Mouse (Mus musculus): ENCODE measurements around the gene Cdk11b. TPM values are rescaled to one million over a fixed set of nuclear protein-coding genes. Genes with fewer than 3 reads are reported as not detected.

Gene Cdk11b
- polyA plus RNA-seq, 1 experiment, result 113 TPM

DNA sequence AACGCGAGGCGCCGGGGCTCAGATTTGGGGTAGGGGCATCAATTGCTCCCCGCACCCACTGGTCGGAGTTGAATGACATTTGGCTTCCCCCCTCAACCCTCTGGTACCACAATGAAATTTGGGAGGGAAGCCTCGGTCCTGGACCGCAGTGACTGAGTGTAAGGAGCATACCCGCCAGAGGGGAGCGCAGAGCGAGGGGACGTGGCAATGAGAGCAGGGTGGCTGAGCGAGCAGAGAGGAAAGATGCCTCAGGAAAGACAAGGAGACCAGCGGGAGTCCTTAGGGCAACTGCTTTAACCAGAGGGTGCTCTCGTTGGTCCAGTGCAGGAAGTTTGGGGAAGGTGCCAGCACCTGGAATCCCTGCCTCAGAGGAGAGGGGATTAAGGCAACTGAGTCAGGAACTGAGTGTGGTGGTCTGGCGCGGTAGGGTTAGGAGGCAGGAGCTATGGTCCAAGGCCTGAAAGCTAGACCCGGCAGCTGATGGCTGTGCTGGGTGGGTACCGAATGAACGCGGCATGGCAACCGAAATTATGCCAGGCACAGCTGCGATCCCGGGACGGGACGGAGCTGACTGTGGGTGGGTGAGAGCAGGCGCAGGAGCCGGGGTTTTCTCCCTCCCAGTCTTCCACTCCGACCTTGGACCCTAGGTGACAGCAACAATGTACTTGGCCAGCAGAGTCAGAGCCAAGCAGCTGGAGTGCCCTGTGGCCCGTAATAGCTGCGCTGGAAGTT lies 29.0 kb downstream of the Cdk11b start:
- H3K4me1 ChIP-seq (ENCODE audit: control insufficient read depth, insufficient read depth, low read length), result peaks cover 5% of the 10 kb centered on the region
- TF ChIP-seq CTCF (IDR thresholded peaks at IDR 0.05; ENCODE audit: low read depth, low read length), result no peak
- TF ChIP-seq POLR2A (IDR thresholded peaks at IDR 0.05; ENCODE audit: insufficient read depth, low read length), result no peak
- no peak for TF ChIP-seq EP300 (IDR thresholded peaks at IDR 0.05; ENCODE audit: insufficient read depth, low read depth, low read length)
- H3K4me3 ChIP-seq (ENCODE audit: low read depth, low read length), result peak overlapping the region; percentile 65
- peak overlapping the region; percentile 79 for H3K9ac ChIP-seq (ENCODE audit: low read depth, poor library complexity, severe bottlenecking)
- H3K27me3 ChIP-seq (ENCODE audit: control insufficient read depth, insufficient read depth, low read length, poor library complexity, severe bottlenecking), result no peaks in the 10 kb centered on the region
- no peaks in the 10 kb centered on the region for H3K9me3 ChIP-seq (replicated peaks; ENCODE audit: control insufficient read depth, insufficient read depth, low read length, poor library complexity, severe bottlenecking)
- H3K36me3 ChIP-seq (ENCODE audit: control insufficient read depth, insufficient read depth, low read length, poor library complexity, severe bottlenecking), result peaks cover 13% of the 10 kb centered on the region
- H3K27ac ChIP-seq (ENCODE audit: insufficient read depth, low read length), result 0 out of 2 replicates have a peak overlapping the region, but pooled peaks have one; percentile 4

DNA sequence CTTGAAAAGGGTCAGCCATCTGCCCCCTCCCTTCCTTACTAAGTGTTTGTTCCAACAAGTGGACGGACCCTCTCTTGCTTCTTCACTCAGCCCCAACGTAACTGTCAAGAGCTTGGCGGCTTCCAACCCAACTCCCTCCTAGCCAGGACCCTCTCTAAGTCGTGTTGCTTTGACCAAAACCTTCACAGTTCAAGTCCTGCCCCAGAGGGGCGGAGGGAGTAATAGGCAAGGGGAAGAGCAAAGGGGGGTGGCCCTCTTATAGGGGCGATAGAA lies 29.5 kb downstream of the Cdk11b start:
- TF ChIP-seq EP300 (IDR thresholded peaks at IDR 0.05; ENCODE audit: insufficient read depth, low read depth, low read length) (no peak), POLR2A (IDR thresholded peaks at IDR 0.05; ENCODE audit: insufficient read depth, low read length) (no peak), CTCF (IDR thresholded peaks at IDR 0.05; ENCODE audit: low read depth, low read length) (no peak)
- H3K4me1 ChIP-seq (ENCODE audit: control insufficient read depth, insufficient read depth, low read length), result peaks cover 5% of the 10 kb centered on the region
- H3K36me3 ChIP-seq (ENCODE audit: control insufficient read depth, insufficient read depth, low read length, poor library complexity, severe bottlenecking), result peaks cover 8% of the 10 kb centered on the region
- no peaks in the 10 kb centered on the region for H3K9me3 ChIP-seq (replicated peaks; ENCODE audit: control insufficient read depth, insufficient read depth, low read length, poor library complexity, severe bottlenecking)
- 0 out of 2 replicates have a peak overlapping the region, but pooled peaks have one; percentile 4 for H3K27ac ChIP-seq (ENCODE audit: insufficient read depth, low read length)
- H3K27me3 ChIP-seq (ENCODE audit: control insufficient read depth, insufficient read depth, low read length, poor library complexity, severe bottlenecking), result no peaks in the 10 kb centered on the region
- H3K4me3 ChIP-seq (ENCODE audit: low read depth, low read length), result peak overlapping the region; percentile 65
- H3K9ac ChIP-seq (ENCODE audit: low read depth, poor library complexity, severe bottlenecking), result peak overlapping the region; percentile 79

DNA sequence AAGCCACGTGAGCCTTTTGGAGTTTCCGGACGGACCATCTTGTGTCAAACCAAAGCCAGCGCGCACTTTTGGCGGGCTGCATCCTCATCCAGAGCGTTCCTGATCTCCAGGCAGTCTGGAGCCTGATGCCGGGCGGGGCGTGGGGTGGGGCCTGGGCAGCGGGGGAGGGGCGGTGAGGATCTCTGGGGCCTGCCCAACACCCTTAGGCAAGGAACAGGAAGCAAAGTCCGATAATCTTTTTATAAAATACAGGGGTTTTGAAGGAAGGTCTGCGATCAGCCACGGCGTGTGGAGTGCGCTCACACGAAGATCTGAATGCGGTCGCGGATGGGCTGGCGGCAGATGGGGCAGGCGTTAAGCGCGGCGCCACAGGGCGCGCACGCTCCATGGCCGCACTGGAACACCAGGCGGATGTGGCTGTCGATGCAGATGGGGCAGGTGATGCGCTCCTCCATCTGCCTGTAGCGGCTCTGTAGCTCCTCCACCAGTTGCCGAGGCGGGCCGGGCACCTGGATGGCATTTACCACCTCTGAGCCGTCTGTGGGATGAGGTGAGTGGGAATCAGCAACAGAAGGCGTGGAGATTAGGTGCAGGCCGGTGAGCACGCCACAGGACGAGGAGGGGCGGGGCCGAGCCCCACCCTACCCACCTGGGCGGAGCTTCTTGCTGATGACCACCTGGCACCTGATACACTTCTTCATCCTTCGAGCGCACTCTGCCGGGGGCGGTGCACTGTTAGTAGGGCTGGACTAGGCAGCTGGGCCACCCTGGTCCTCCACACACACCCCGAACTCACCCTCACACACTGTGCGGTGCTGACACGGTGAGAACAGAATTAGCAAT lies 30.0 kb downstream of the Cdk11b start:
- no peaks in the 10 kb centered on the region for H3K27me3 ChIP-seq (ENCODE audit: control insufficient read depth, insufficient read depth, low read length, poor library complexity, severe bottlenecking)
- no peak for TF ChIP-seq EP300 (IDR thresholded peaks at IDR 0.05; ENCODE audit: insufficient read depth, low read depth, low read length)
- peak; percentile 22 for TF ChIP-seq POLR2A (IDR thresholded peaks at IDR 0.05; ENCODE audit: insufficient read depth, low read length)
- no peak for TF ChIP-seq CTCF (IDR thresholded peaks at IDR 0.05; ENCODE audit: low read depth, low read length)
- no peaks in the 10 kb centered on the region for H3K9me3 ChIP-seq (replicated peaks; ENCODE audit: control insufficient read depth, insufficient read depth, low read length, poor library complexity, severe bottlenecking)
- H3K4me3 ChIP-seq (ENCODE audit: low read depth, low read length), result peak overlapping the region; percentile 65
- H3K36me3 ChIP-seq (ENCODE audit: control insufficient read depth, insufficient read depth, low read length, poor library complexity, severe bottlenecking), result peaks cover 2% of the 10 kb centered on the region; the same call in 1 of the 2 replicates
- H3K4me1 ChIP-seq (ENCODE audit: control insufficient read depth, insufficient read depth, low read length), result peaks cover 5% of the 10 kb centered on the region
- peak overlapping the region; percentile 0; the same call in 1 of the 2 replicates for H3K27ac ChIP-seq (ENCODE audit: insufficient read depth, low read length)
- peak overlapping the region; percentile 79 for H3K9ac ChIP-seq (ENCODE audit: low read depth, poor library complexity, severe bottlenecking)

DNA sequence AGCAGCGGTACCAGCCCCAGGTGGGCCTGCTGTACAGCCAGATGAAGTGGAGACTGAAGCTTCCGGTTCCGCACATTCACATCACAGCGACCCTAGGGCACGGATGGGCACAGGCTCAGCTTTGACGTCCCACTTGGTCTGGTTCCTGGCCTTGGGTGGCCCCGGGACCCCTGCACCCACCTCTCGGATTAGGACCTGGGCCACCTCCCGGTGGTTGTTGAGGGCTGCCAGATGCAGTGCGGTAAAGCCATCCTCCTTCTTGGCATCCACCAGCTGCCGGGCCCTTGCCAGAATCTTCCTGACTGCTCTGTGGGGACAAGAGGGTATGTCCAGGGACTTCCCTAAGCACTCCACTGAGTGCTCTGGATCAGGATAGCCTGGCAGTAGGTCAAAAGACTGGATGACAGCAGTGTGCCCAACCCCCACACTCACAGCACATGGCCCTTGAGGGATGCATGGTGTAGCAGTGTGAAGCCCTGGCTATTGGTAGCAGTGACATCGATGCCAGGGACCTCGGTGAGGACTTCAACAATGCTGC lies 31.6 kb downstream of the Cdk11b start:
- H3K4me3 ChIP-seq (ENCODE audit: low read depth, low read length), result no peak overlapping the region
- TF ChIP-seq POLR2A (IDR thresholded peaks at IDR 0.05; ENCODE audit: insufficient read depth, low read length) (no peak), EP300 (IDR thresholded peaks at IDR 0.05; ENCODE audit: insufficient read depth, low read depth, low read length) (no peak), CTCF (IDR thresholded peaks at IDR 0.05; ENCODE audit: low read depth, low read length) (no peak)
- no peak overlapping the region for H3K27ac ChIP-seq (ENCODE audit: insufficient read depth, low read length)
- H3K27me3 ChIP-seq (ENCODE audit: control insufficient read depth, insufficient read depth, low read length, poor library complexity, severe bottlenecking), result no peaks in the 10 kb centered on the region
- no peaks in the 10 kb centered on the region for H3K36me3 ChIP-seq (ENCODE audit: control insufficient read depth, insufficient read depth, low read length, poor library complexity, severe bottlenecking)
- peaks cover under 1% of the 10 kb centered on the region for H3K4me1 ChIP-seq (ENCODE audit: control insufficient read depth, insufficient read depth, low read length)
- H3K9me3 ChIP-seq (replicated peaks; ENCODE audit: control insufficient read depth, insufficient read depth, low read length, poor library complexity, severe bottlenecking), result no peaks in the 10 kb centered on the region
- H3K9ac ChIP-seq (ENCODE audit: low read depth, poor library complexity, severe bottlenecking), result no peak overlapping the region

DNA sequence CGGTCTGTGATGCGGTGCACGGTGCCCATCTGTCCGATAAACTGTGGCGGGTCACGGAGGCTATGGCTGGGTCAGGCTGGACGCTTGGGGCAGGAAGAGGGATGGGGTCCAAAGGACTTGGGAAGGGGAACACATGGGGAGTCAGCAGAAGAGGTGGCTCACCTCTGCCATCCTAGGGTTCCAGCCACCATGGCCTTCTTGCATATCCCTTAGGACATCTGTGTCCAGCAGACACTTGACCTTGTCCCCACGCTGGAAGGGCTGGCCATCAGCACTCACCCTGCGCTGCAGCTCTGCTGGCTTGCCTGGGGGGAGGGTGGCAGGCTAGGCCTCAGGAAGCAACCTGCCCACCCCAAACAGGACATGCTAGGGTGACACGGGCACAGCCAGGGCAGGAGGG lies 34.3 kb downstream of the Cdk11b start:
- TF ChIP-seq EP300 (IDR thresholded peaks at IDR 0.05; ENCODE audit: insufficient read depth, low read depth, low read length) (no peak), CTCF (IDR thresholded peaks at IDR 0.05; ENCODE audit: low read depth, low read length) (no peak), POLR2A (IDR thresholded peaks at IDR 0.05; ENCODE audit: insufficient read depth, low read length) (no peak)
- H3K4me3 ChIP-seq (ENCODE audit: low read depth, low read length), result no peak overlapping the region
- no peak overlapping the region for H3K27ac ChIP-seq (ENCODE audit: insufficient read depth, low read length)
- no peaks in the 10 kb centered on the region for H3K27me3 ChIP-seq (ENCODE audit: control insufficient read depth, insufficient read depth, low read length, poor library complexity, severe bottlenecking)
- no peaks in the 10 kb centered on the region for H3K4me1 ChIP-seq (ENCODE audit: control insufficient read depth, insufficient read depth, low read length)
- H3K36me3 ChIP-seq (ENCODE audit: control insufficient read depth, insufficient read depth, low read length, poor library complexity, severe bottlenecking), result no peaks in the 10 kb centered on the region
- H3K9ac ChIP-seq (ENCODE audit: low read depth, poor library complexity, severe bottlenecking), result no peak overlapping the region
- no peaks in the 10 kb centered on the region for H3K9me3 ChIP-seq (replicated peaks; ENCODE audit: control insufficient read depth, insufficient read depth, low read length, poor library complexity, severe bottlenecking)
